In the genomic region with DNA sequence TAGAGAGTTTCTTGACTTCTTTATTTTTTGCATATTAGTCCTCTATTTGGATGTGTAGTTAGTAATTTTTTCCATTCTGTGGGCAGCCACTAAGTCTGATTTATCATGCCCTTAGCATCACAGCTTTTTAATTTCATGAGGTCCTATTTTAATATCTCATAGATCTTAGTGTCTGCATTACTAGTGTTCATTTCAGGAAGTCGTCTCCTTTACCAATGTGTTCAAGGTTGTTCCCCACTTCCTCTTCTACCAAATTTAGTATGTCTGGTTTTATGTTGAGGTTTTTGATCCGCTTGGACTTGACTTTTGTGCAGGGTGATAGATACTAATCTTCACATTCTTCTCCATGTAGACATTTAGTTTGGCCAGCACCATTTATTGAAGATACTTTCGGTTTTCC, we compare ENCODE assay signal across 16 mouse cellular contexts.
DNase-seq lines count a peak whose midpoint lies in the region; ATAC-seq lines count a peak whose summit lies in the region.
"Had no signal": no experiment of that assay in that cellular context is flagged by ENCODE, and none has a peak within 500 bp of the region (broad histone marks: within the 10 kb centered on the region; RNA-seq: fewer than 3 reads in every experiment).

No protein-coding gene starts in this region.

- DNase-seq in 416B (ENCODE audit: low read depth) (peak; percentile 85), MEL-GATA-1-ER (ENCODE audit: extremely low read depth, low read depth) (peak; percentile 7)
- DNase-seq in ovary, postnatal 10 days (ENCODE audit: low spot score), result no peak
- no peak for DNase-seq in cerebellum, adult 11-12 months
- DNase-seq: adrenal gland, adult 2 months; adrenal gland, postnatal 10 days; adrenal gland, postnatal 25 days; cerebellum, adult 11 months; cerebellum, adult 2 months; cerebellum, adult 9-10 months; cerebellum, postnatal 10 days; cerebellum, postnatal 25 days; embryo, embryonic 11 days had no signal

- peak; percentile 51 to 69; a peak in 2 of 4 replicates for ATAC-seq in hematopoietic stem cell, adult 5-6 weeks (replicated peaks in 1 of 2; ENCODE audit: insufficient read depth in 1 of 2, low FRiP score in 2 of 2, low TSS enrichment in 1 of 2, low read depth in 1 of 2, poor library complexity in 2 of 2, severe bottlenecking in 2 of 2)
- ATAC-seq: forebrain, embryonic 14.5 days; forebrain, embryonic 16.5 days had no signal

Comparison
In these comparisons a context has a peak if more than half of its experiments do, and no peak if none do; other contexts are left out.
1. DNase-seq: peak in 416B (single experiment) and MEL-GATA-1-ER (single experiment); none in ovary, postnatal 10 days (single experiment) and cerebellum, adult 11-12 months (single experiment).